Mouse (Mus musculus): ENCODE data around the gene Magix. TPM values are rescaled to one million over a fixed set of nuclear protein-coding genes. Genes with fewer than 3 reads are reported as not detected.

Gene Magix
- polyA plus RNA-seq, 1 experiment: 1.6 TPM

GRCm38 (mm10) chrX:7674284-7675000, 6.6 kb downstream of the Magix start:
- no peak for DNase-seq (ENCODE audit: low spot score)

GRCm38 (mm10) chrX:7673578-7674281, 7.3 kb downstream of the Magix start:
- DNase-seq (ENCODE audit: low spot score): no peak

- no peak for DNase-seq (ENCODE audit: low spot score)
These were observed 8.3 kb downstream of the Magix start for GRCm38 (mm10) chrX:7672739-7673138.

- DNase-seq (ENCODE audit: low spot score): peak; percentile 47
These were observed 10.0 kb downstream of the Magix start, which contains the start of gene Plp2 for GRCm38 (mm10) chrX:7670921-7671623. TSS of gene Plp2 (minus strand) at chrX:7671390.

- DNase-seq (ENCODE audit: low spot score): peak; percentile 60
These were observed 10.6 kb downstream of the Magix start for GRCm38 (mm10) chrX:7670390-7670881.

GRCm38 (mm10) chrX:7665739-7666502, 15.1 kb downstream of the Magix start:
- no peak for DNase-seq (ENCODE audit: low spot score)

- DNase-seq (ENCODE audit: low spot score): no peak
These were observed 16.3 kb downstream of the Magix start for GRCm38 (mm10) chrX:7664791-7665190.

GRCm38 (mm10) chrX:7662936-7663335, 18.1 kb downstream of the Magix start:
- no peak for DNase-seq (ENCODE audit: low spot score)

- no peak for DNase-seq (ENCODE audit: low spot score)
These were observed 20.0 kb downstream of the Magix start for GRCm38 (mm10) chrX:7661086-7661485.

GRCm38 (mm10) chrX:7658785-7659589, 22.1 kb downstream of the Magix start:
- DNase-seq (ENCODE audit: low spot score): no peak

GRCm38 (mm10) chrX:7658031-7658784, 22.8 kb downstream of the Magix start:
- no peak for DNase-seq (ENCODE audit: low spot score)

GRCm38 (mm10) chrX:7657221-7657639, 23.8 kb downstream of the Magix start, which contains the start of gene Prickle3:
TSS of gene Prickle3 (plus strand) at chrX:7657260.
- no peak for DNase-seq (ENCODE audit: low spot score)

- DNase-seq (ENCODE audit: low spot score): peak; percentile 69
These were observed 32.3 kb downstream of the Magix start for GRCm38 (mm10) chrX:7648671-7649304.

GRCm38 (mm10) chrX:7645349-7645748, 35.7 kb downstream of the Magix start:
- DNase-seq (ENCODE audit: low spot score): peak; percentile 50

- DNase-seq (ENCODE audit: low spot score): no peak
These were observed 40.3 kb downstream of the Magix start for GRCm38 (mm10) chrX:7640785-7641184.

GRCm38 (mm10) chrX:7639536-7640325, 41.3 kb downstream of the Magix start:
- no peak for DNase-seq (ENCODE audit: low spot score)

GRCm38 (mm10) chrX:7638401-7639091, 42.5 kb downstream of the Magix start, which contains the start of gene Syp:
TSS of gene Syp (plus strand) at chrX:7638471.
- DNase-seq (ENCODE audit: low spot score): no peak

- DNase-seq (ENCODE audit: low spot score): no peak
These were observed 46.0 kb downstream of the Magix start for GRCm38 (mm10) chrX:7635101-7635500.
